Mouse (Mus musculus) E14TG2a.4 (cell line): ENCODE measurements around the gene Gpc6.

Experiments used
- CTCF ChIP-seq: conservative IDR thresholded peaks from 2 replicates; pipeline ENCODE4 v1.5.1; 2014; ENCODE audit warnings: low read length
- NANOG ChIP-seq: IDR thresholded peaks from 2 replicates; pipeline ENCODE4 v1.6.1; 2014; ENCODE audit warnings: borderline replicate concordance, low read length, mixed read lengths
- POU5F1 ChIP-seq: IDR thresholded peaks from 2 replicates; pipeline ENCODE4 v1.6.1; 2014; ENCODE audit warnings: low read length, borderline replicate concordance

DNA sequence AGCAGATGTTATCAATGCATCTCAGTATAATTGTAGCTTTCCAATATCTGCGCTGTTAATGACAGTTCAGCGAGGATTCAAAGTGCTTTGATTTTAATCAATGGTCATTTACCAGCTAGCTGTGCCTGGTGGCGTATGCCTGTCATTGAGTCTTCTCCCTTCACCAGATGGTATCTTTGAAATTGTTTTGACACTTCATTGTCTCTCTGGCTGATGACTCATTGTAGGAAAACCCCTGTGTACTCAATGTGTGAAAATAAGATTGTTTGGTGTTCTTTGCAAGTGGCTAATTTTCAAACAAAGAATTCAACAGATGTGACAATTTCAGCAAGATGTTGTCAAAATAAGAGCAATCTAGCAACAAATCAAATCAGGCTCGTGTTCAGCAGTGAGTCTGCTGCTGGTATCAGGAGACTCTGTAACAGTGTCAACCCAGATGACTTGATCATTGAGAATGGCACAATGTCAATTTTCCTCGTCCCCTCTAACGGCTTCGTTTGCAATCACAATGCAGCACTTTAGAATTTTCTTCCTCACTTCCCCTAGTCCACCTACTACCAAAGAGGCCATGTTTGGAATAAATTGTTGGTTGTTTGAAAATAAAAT lies 631.7 kb downstream of the Gpc6 start:
- TF ChIP-seq CTCF, result no peak
- TF ChIP-seq POU5F1, result no peak
- TF ChIP-seq NANOG, result no peak
